Mouse (Mus musculus): ENCODE results near the gene Med9. TPM values are rescaled to one million over a fixed set of nuclear protein-coding genes. Genes with fewer than 3 reads are reported as not detected.

The Med9 gene
- polyA plus RNA-seq, 1 experiment from 2014 or later = 51.8 TPM

GRCm38 (mm10) chr11:59971691-59972090, 23.7 kb downstream of the Med9 start:
- 23% methylated on average over 2 of the region's 2 CpGs for WGBS
- Histone ChIP-seq H3K9me3 (no peaks in the 10 kb centered on the region), H3K36me3 (no peaks in the 10 kb centered on the region), H3K4me3 (no peak overlapping the region), H3K27me3 (ENCODE audit: insufficient read depth, poor library complexity, severe bottlenecking) (no peaks in the 10 kb centered on the region; the same call in none of the 2 replicates), H3K4me1 (peaks cover 54% of the 10 kb centered on the region), H3K27ac (peak overlapping the region; percentile 80)
- no peak for DNase-seq (ENCODE audit: low spot score)

- H3K4me3 ChIP-seq = no peak overlapping the region
These were observed 25.4 kb downstream of the Med9 start for GRCm38 (mm10) chr11:59973389-59973788.

GRCm38 (mm10) chr11:59975241-59975640, 27.2 kb downstream of the Med9 start:
- H3K4me3 ChIP-seq = no peak overlapping the region
- H3K36me3 ChIP-seq = no peaks in the 10 kb centered on the region
- 56% methylated on average over 10 of the region's 10 CpGs for WGBS
- peaks cover 7% of the 10 kb centered on the region for H3K27me3 ChIP-seq (ENCODE audit: insufficient read depth, poor library complexity, severe bottlenecking)
- DNase-seq (ENCODE audit: low spot score) = no peak
- H3K9me3 ChIP-seq = no peaks in the 10 kb centered on the region
- peaks cover 51% of the 10 kb centered on the region for H3K4me1 ChIP-seq
- no peak overlapping the region for H3K27ac ChIP-seq

More at GRCm38 (mm10) chr11:59973389-59973788, 25.4 kb downstream of the Med9 start:
- Histone ChIP-seq H3K27me3 (ENCODE audit: insufficient read depth, poor library complexity, severe bottlenecking) (no peaks in the 10 kb centered on the region; the same call in none of the 2 replicates), H3K27ac (peak overlapping the region; percentile 80; the same call in 1 of the 2 replicates), H3K4me1 (peaks cover 54% of the 10 kb centered on the region), H3K36me3 (no peaks in the 10 kb centered on the region), H3K9me3 (no peaks in the 10 kb centered on the region)
- DNase-seq (ENCODE audit: low spot score) = no peak
- 83% methylated on average over 5 of the region's 5 CpGs for WGBS

- Histone ChIP-seq H3K9me3 (no peaks in the 10 kb centered on the region), H3K27ac (no peak overlapping the region), H3K27me3 (ENCODE audit: insufficient read depth, poor library complexity, severe bottlenecking) (peaks cover 7% of the 10 kb centered on the region), H3K36me3 (no peaks in the 10 kb centered on the region), H3K4me1 (peaks cover 29% of the 10 kb centered on the region), H3K4me3 (no peak overlapping the region)
- 70% methylated on average over 5 of the region's 5 CpGs for WGBS
- no peak for DNase-seq (ENCODE audit: low spot score)
These were observed 29.8 kb downstream of the Med9 start for GRCm38 (mm10) chr11:59977831-59978230.

- Histone ChIP-seq H3K36me3 (no peaks in the 10 kb centered on the region), H3K9me3 (no peaks in the 10 kb centered on the region), H3K4me1 (peaks cover 23% of the 10 kb centered on the region), H3K4me3 (no peak overlapping the region), H3K27ac (no peak overlapping the region), H3K27me3 (ENCODE audit: insufficient read depth, poor library complexity, severe bottlenecking) (no peaks in the 10 kb centered on the region)
- WGBS = 76% methylated on average over 1 of the region's 1 CpGs
- no peak for DNase-seq (ENCODE audit: low spot score)
These were observed 41.4 kb downstream of the Med9 start for GRCm38 (mm10) chr11:59989406-59989805.

DNA sequence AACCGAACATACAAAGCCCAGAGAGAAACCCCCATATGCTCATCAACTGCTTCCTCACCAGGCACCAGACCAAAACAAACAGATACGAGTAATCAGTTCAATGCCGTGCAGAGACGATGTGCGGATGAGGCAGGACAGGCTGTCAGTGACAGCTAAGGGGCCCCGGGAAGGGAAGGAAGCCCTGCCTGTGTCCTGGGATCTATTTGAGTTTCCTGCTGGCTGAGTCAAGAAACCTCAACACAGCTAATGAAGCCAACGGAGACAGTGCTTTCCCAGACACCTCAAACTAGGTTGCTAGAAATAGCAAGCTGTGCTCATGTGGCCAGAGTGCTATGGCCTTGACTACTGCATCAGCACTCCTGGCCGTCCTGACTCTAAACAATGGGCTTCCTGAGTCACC, 43.4 kb downstream of the Med9 start:
- H3K9me3 ChIP-seq = no peaks in the 10 kb centered on the region
- no peak for DNase-seq (ENCODE audit: low spot score)
- no peak overlapping the region for H3K4me3 ChIP-seq
- H3K4me1 ChIP-seq = peaks cover 40% of the 10 kb centered on the region
- H3K36me3 ChIP-seq = no peaks in the 10 kb centered on the region
- H3K27me3 ChIP-seq (ENCODE audit: insufficient read depth, poor library complexity, severe bottlenecking) = no peaks in the 10 kb centered on the region
- peak overlapping the region; percentile 67 for H3K27ac ChIP-seq
- 34% methylated on average over 8 of the region's 8 CpGs for WGBS

DNA sequence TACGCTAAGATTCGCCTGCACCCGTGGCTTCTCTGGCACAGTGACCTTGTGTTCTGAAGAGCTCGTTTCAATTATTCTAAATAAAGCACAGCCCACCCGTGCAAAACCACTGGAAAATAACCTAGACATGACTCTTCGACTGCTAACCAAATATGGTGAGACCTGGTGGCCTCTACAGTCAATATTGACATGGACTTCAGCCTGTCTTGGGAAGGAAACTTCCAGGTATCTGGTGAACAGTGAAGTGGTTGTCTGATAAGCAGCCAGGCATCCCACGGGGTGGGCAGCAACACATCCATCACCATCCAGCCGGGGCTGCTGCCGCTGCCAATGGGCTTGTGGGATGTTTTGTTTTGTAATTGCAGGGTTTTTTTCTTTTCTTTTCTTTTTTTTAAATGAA, 46.3 kb downstream of the Med9 start:
- Histone ChIP-seq H3K36me3 (no peaks in the 10 kb centered on the region), H3K9me3 (no peaks in the 10 kb centered on the region), H3K4me1 (peaks cover 49% of the 10 kb centered on the region), H3K27me3 (ENCODE audit: insufficient read depth, poor library complexity, severe bottlenecking) (no peaks in the 10 kb centered on the region), H3K4me3 (no peak overlapping the region), H3K27ac (peak overlapping the region; percentile 81)
- no peak for DNase-seq (ENCODE audit: low spot score)
- WGBS = 28% methylated on average over 9 of the region's 9 CpGs

GRCm38 (mm10) chr11:60001231-60001980, 53.4 kb downstream of the Med9 start:
- no peaks in the 10 kb centered on the region for H3K27me3 ChIP-seq (ENCODE audit: insufficient read depth, poor library complexity, severe bottlenecking)
- WGBS = 75% methylated on average over 5 of the region's 5 CpGs
- peaks cover 14% of the 10 kb centered on the region for H3K4me1 ChIP-seq
- H3K27ac ChIP-seq = 0 out of 2 replicates have a peak overlapping the region, but pooled peaks have one; percentile 11
- H3K36me3 ChIP-seq = no peaks in the 10 kb centered on the region
- DNase-seq (ENCODE audit: low spot score) = no peak
- H3K9me3 ChIP-seq = no peaks in the 10 kb centered on the region
- H3K4me3 ChIP-seq = no peak overlapping the region

DNA sequence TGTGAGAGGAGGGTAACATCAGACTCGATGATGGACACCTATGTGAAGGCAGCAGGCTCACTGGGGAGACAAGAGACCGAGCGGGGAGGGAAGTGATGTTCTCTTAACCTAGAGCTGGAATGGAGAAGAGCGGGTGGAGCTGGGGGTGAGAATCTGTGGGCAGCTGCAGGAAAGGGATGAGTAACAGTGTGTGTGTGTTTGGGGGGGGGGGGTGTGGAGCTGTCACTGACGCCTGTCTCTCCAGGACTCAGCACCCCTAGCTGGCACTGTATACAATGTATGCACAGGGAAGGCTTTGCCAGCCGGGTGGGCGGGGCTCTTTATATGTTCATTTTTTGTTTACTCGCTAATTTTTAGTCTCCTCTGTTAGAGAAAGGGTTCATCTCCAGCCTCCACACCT, 55.8 kb downstream of the Med9 start:
- 80% methylated on average over 8 of the region's 8 CpGs for WGBS
- no peak overlapping the region for H3K27ac ChIP-seq
- H3K4me3 ChIP-seq = no peak overlapping the region
- H3K9me3 ChIP-seq = no peaks in the 10 kb centered on the region
- no peaks in the 10 kb centered on the region for H3K36me3 ChIP-seq
- no peak for DNase-seq (ENCODE audit: low spot score)
- H3K4me1 ChIP-seq = peaks cover 5% of the 10 kb centered on the region; the same call in 1 of the 2 replicates
- no peaks in the 10 kb centered on the region; the same call in 1 of the 2 replicates for H3K27me3 ChIP-seq (ENCODE audit: insufficient read depth, poor library complexity, severe bottlenecking)

GRCm38 (mm10) chr11:60004716-60005115, 56.7 kb downstream of the Med9 start:
- peaks cover 5% of the 10 kb centered on the region; the same call in 1 of the 2 replicates for H3K4me1 ChIP-seq
- no peak overlapping the region for H3K27ac ChIP-seq
- 73% methylated on average over 6 of the region's 6 CpGs for WGBS
- no peaks in the 10 kb centered on the region for H3K9me3 ChIP-seq
- H3K36me3 ChIP-seq = no peaks in the 10 kb centered on the region
- H3K4me3 ChIP-seq = no peak overlapping the region
- no peaks in the 10 kb centered on the region; the same call in 1 of the 2 replicates for H3K27me3 ChIP-seq (ENCODE audit: insufficient read depth, poor library complexity, severe bottlenecking)
- no peak for DNase-seq (ENCODE audit: low spot score)

- Histone ChIP-seq H3K36me3 (no peaks in the 10 kb centered on the region), H3K27me3 (ENCODE audit: insufficient read depth, poor library complexity, severe bottlenecking) (no peaks in the 10 kb centered on the region; the same call in 1 of the 2 replicates), H3K4me3 (no peak overlapping the region), H3K27ac (no peak overlapping the region), H3K4me1 (peaks cover 5% of the 10 kb centered on the region; the same call in 1 of the 2 replicates), H3K9me3 (no peaks in the 10 kb centered on the region)
- 66% methylated on average over 3 of the region's 3 CpGs for WGBS
- no peak for DNase-seq (ENCODE audit: low spot score)
These were observed 57.9 kb downstream of the Med9 start for GRCm38 (mm10) chr11:60005866-60006265.

DNA sequence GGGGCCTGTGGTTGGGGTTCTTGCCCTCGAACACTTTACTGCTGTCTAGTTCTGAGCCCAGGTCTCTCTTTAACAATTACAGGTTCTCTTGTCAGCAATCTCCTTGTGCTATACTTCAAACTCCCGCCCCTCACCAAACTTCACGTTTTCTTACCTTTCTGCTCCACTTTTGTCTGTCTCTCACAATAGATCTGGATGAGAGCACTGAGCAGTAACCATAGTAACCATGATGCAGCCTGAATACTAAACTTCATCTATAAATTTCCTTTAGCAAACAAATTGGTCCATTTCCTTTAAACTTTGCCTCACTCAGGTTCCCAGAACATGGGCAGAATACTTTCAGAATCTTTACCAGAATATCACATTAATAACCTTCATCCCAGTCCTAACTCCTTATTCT, 61.4 kb downstream of the Med9 start:
- no peak overlapping the region for H3K4me3 ChIP-seq
- WGBS = 69% methylated on average over 3 of the region's 3 CpGs

DNA sequence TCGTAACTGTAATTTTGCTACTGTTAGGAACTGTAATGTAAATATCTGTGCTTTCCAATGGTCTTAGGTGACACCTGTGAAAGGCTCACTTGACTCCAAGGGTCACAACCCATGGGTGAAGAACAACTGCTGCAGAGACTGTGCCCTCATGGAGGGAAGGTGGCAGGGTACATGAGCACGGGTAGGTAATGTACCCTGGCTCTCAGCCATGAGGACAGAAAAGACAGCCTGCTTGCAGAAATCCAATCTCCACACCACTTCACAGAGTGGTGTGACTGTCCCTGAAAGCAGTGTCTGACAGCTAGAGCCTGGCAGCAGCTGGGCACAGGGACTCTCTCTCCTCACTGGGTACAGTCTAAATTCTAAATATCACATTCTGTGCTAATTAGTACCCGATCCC, 63.5 kb downstream of the Med9 start:
- Histone ChIP-seq H3K4me3 (no peak overlapping the region), H3K27me3 (ENCODE audit: insufficient read depth, poor library complexity, severe bottlenecking) (no peaks in the 10 kb centered on the region; the same call in 1 of the 2 replicates), H3K9me3 (no peaks in the 10 kb centered on the region), H3K27ac (no peak overlapping the region), H3K36me3 (no peaks in the 10 kb centered on the region), H3K4me1 (peaks cover 17% of the 10 kb centered on the region)
- 82% methylated on average over 3 of the region's 3 CpGs for WGBS
- no peak for DNase-seq (ENCODE audit: low spot score)

More for the DNA sequence above, 61.4 kb downstream of the Med9 start:
- no peak for DNase-seq (ENCODE audit: low spot score)
- Histone ChIP-seq H3K36me3 (no peaks in the 10 kb centered on the region), H3K27me3 (ENCODE audit: insufficient read depth, poor library complexity, severe bottlenecking) (no peaks in the 10 kb centered on the region; the same call in 1 of the 2 replicates), H3K27ac (no peak overlapping the region), H3K4me1 (peaks cover 5% of the 10 kb centered on the region; the same call in 1 of the 2 replicates), H3K9me3 (no peaks in the 10 kb centered on the region)

Data from heart, embryonic 10.5 days (tissue).